Mouse (Mus musculus): ENCODE results near the gene Zfp942.

Zfp942 gene

GRCm38 (mm10) chr17:21962107-21962907 is at the start of gene Zfp942, which contains the start of gene Zfp943:
Zfp942 (minus strand) TSS chr17:21962464.
Zfp943 (plus strand) TSS chr17:21962552.
- DNase-seq = peak; percentile 78

GRCm38 (mm10) chr17:21963302-21963701 is 1.0 kb upstream of the Zfp942 start:
- no peak for DNase-seq

- DNase-seq = peak; percentile 87
Observed at GRCm38 (mm10) chr17:21909456-21910052, 52.7 kb downstream of the Zfp942 start, which contains the start of gene Zfp995. Zfp995 (minus strand) TSS chr17:21909926.

GRCm38 (mm10) chr17:21909039-21909438 is 53.2 kb downstream of the Zfp942 start:
- DNase-seq = no peak

Data from lung, postnatal 36 days (tissue).